Mouse (Mus musculus): ENCODE results near the gene Igfbp5. TPM values are rescaled to one million over a fixed set of nuclear protein-coding genes. Genes with fewer than 3 reads are reported as not detected.

The Igfbp5 gene
- total RNA-seq (2021) = 10 to 100 TPM; 42.5 to 62.4 TPM
- long read RNA-seq, experiment 1, full-length matches to known transcripts = 25 of 49 reads
- long read RNA-seq, experiment 1, partial matches to known transcripts = 1 of 49 reads
- long read RNA-seq, experiment 1, other reads (novel, unspliced or antisense) = 23 of 49 reads
- long read RNA-seq, experiment 2, full-length matches to known transcripts = 3 of 16 reads
- long read RNA-seq, experiment 2, partial matches to known transcripts = 0 of 16 reads
- long read RNA-seq, experiment 2, other reads (novel, unspliced or antisense) = 13 of 16 reads

DNA sequence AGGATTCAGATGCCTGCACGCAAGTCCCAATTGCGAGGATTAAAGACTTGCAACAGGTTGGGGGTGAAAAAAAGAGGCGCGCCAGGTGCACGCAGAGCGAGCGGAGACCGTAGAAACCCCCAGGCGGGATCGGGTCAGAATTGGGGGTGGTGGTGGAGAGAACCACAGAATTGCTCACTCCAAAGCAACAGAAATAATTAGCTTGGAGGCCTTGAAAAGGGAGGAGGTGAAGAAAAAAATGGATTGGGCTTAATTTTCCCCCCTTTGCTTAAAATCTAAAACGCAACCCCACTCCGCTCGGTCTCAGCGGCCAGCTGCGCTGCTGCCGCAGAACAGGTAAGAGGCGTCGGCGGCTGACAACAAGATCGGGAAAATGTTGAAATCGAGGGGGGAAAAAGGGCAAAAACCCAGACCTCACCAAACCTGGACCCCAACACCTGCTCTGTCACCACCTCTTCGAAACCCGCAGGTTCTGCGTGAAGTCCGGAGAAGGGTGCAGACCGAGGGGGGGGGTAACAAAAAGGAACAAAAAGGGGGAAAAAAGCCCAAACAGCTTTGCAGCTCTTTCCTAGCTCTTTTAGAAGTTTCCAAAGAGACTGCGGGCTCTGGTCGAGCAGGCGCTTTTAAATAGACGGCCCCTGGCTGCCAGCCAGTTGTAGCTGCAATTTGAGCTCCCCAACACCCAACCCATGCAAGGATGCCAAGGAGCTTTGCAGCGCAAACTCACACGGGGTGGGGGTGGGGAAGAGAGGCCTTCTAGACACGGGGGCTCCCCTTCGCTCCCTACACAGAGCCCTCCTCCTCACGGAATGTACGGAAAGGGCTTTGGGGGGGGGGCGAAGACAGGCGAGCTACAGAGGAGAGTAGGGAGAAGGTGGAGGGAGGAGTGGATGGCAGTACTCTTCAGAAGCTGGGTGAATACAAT lies at the start of gene Igfbp5:
Gene Igfbp5 (minus strand): TSS at position 598 of the 925 bp plus-strand sequence.
- peak; percentile 46 to 54 for DNase-seq (ENCODE audit: low spot score in 2 of 2)

GRCm38 (mm10) chr1:72914815-72915214 lies 40.1 kb upstream of the Igfbp5 start:
- DNase-seq (ENCODE audit: low spot score in 2 of 2) = no peak

- no peak for DNase-seq (ENCODE audit: low spot score in 2 of 2)
Observed at GRCm38 (mm10) chr1:72913073-72913472, 38.4 kb upstream of the Igfbp5 start.

GRCm38 (mm10) chr1:72895821-72896220 lies 21.1 kb upstream of the Igfbp5 start:
- DNase-seq (ENCODE audit: low spot score in 2 of 2) = no peak

DNA sequence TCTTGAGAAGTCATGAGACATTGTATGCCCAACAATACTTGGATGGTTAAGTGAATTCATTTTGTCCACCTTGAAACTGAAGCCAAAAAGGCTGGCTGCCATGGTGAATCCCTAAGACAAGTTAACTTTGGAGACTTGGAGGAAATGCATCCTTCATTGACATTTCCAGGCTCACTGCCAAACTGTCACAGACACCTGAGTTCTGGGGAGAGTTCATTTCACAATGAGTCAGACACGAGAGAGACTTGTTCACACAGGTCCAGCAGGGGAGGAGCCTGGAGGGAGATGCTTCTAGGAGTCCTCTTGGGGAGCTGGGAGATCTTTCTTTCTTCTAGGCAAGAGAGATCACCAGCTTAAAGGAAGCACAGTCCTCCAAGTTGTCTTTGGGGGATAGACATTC lies 13.2 kb upstream of the Igfbp5 start:
- DNase-seq (ENCODE audit: low spot score in 2 of 2) = no peak

GRCm38 (mm10) chr1:72885819-72886169 lies 11.1 kb upstream of the Igfbp5 start:
- DNase-seq (ENCODE audit: low spot score in 2 of 2) = no peak

DNA sequence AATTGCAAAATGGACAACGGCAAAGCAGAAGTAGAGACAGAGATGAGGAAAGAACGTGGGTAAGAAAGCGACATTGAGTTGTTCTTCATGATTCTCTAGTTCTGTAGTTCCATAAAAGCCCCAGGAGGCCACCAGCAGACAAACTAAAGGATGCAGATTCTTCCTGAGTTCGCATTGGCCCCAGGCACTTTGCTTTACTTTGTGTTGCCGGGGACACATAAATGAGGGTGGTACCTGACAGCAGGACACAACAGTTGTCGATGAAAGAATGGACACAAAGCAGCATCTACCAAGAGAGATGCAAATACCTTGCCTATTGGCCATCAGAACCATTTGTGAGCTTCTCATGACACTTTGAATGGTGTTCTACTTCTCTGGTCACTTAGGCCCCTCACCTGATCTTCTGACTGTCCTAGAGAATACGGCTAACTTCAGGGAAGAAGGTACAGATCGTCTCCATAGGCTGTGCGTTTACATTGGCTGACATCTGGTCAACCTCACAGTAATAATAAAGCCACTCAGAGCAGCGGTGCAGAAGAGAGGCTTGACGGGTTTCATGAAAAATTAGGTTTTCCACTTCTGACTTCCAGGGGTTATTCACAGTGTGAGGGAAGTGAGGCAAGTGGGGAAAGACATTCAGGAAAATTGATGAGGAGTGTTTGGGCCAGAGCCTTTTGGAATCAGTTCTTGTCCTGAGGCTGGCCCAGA lies 10.6 kb upstream of the Igfbp5 start:
- no peak for DNase-seq (ENCODE audit: low spot score in 2 of 2)

GRCm38 (mm10) chr1:72879319-72879634 lies 4.6 kb upstream of the Igfbp5 start:
- DNase-seq (ENCODE audit: low spot score in 2 of 2) = no peak

DNA sequence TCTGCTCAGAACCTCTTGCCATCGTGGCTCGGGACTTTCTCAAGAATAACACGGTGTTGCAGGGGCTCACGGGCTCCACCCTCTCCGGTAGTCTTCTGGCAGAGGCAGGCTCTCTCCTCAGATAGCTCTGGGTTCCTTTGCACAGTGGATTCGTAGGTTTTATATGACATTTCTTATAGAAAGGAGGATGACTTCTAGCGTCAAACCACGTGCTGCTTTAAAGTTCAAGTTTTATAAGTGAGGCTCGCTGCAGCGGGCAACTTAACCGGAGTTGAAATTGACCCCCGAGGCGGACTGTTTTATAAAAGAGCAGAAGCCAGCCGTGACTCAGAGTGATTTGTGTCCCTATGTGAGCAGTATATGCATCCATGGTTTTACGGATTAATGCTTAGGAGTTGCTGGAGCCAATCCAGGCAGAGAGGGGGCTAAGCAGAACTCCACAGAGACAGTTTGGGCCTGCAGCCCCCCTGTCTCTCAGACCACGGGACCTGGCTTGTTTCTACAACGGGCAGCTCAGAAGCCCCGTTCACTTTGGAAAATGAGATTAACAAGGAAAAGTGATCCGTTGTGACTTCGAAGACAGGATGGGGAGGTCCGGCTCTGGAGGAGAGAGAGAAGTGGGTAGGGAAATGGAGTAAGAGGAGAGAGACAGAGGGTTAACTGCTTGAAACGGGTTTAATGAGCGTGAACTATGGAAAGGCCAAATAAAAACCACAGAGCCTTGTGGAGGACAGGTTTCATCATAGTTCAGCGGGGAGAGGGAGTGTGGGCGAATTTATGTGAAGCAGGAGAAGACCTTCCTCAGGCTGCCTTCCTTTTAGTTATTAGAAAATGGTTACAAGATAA lies 4.0 kb upstream of the Igfbp5 start:
- no peak for DNase-seq (ENCODE audit: low spot score in 2 of 2)

DNA sequence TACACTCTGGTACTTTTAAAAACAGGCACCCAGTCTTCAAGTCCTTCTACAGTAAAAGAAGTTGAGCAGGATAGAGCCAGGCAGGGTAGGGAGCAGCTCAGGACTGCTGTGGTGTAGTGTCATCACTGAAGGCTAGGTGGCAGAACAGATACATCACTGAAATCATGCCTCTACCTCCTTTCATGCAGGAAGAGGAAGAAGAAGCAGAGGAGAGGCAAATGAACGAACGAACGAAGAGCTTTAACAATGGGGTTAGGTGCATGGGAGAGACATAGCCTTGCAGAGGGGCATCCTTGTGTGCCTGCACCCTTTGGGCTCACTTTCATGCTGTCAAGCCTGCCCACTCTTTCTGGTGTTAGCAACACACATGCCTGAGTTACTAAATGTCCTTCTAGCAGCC lies 3.2 kb upstream of the Igfbp5 start:
- peak; percentile 43 to 65 for DNase-seq (ENCODE audit: low spot score in 2 of 2)

GRCm38 (mm10) chr1:72876111-72876510 lies 1.4 kb upstream of the Igfbp5 start:
- DNase-seq (ENCODE audit: low spot score in 2 of 2) = no peak

- DNase-seq (ENCODE audit: low spot score in 2 of 2) = no peak
Observed at GRCm38 (mm10) chr1:72875708-72876107, 1.0 kb upstream of the Igfbp5 start.

- peak; percentile 62 to 78 for DNase-seq (ENCODE audit: low spot score in 2 of 2)
Observed at GRCm38 (mm10) chr1:72873511-72874286, 985 bp downstream of the Igfbp5 start.

DNA sequence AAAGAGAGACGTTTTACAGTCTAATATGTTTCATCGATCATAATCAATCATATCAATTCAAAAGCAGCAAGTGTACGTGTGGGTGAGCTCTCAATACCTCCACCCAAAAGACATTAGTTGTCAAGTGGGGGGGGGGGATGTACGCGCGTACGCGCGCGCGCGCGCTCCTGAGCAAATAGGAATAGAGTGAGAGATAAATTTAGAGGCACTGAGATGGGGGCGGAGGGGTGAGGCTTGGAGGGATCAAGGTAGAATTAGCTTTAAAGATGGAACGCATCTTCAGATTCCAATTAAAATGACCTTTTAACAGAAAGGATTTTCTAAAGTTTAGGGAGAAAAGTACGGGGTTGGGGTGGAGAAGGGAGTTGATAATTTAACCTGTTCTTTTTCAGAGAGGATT lies 1.6 kb downstream of the Igfbp5 start:
- no peak for DNase-seq (ENCODE audit: low spot score in 2 of 2)

DNA sequence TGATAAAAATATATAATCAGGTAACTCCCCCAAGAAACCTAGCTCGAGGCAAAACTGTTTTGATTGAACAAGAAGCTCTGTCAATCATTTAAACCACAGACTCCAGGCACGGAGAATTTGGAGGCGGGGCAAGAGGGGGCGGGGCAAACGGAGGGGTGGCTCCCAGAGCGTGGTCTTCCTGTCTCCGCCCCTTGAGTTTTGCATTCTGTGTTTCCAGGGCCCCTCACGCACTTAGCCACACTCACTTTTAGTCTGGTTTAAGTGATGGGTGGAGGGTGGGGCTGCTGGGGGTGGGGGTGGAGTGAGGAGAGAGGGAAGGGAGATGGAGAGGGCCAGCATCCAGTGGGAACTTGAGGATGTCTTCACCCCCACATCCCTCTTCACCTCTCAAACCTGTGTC lies 2.2 kb downstream of the Igfbp5 start:
- DNase-seq (ENCODE audit: low spot score in 2 of 2) = peak; percentile 59 to 69

GRCm38 (mm10) chr1:72871697-72872411 lies 2.8 kb downstream of the Igfbp5 start:
- peak; percentile 53 to 68 for DNase-seq (ENCODE audit: low spot score in 2 of 2)

DNA sequence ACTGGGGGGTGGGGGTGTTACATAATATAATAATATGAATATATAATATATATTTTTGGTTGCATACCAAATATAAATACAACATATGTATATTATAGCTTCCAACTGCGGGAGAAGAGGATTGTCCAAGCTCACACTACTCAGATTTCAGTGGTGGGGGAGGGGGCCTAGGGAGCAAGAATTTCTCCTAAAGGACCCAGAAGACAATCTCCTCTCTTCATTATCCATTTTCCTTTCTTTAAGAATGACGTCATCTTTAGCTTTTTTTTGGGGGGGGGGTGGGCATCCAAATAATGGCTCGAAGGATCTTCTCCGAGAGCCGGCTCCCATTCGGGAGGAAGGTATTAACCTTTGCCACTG lies 3.4 kb downstream of the Igfbp5 start:
- DNase-seq (ENCODE audit: low spot score in 2 of 2) = no peak

- DNase-seq (ENCODE audit: low spot score in 2 of 2) = peak; percentile 92 to 93
Observed at GRCm38 (mm10) chr1:72870615-72871336, 3.9 kb downstream of the Igfbp5 start.
